Mouse (Mus musculus) liver, adult 2 months (tissue): Measurements from ENCODE around the gene Shroom3.

Source experiments
- CTCF ChIP-seq: fragments of 200-500 bp; IDR thresholded peaks from 2 replicates; pipeline ENCODE4 v1.5.1; 2011; ENCODE audit warnings: low read depth, low read length, control low read depth
- POLR2A ChIP-seq: fragments of 200-500 bp; IDR thresholded peaks from 2 replicates; pipeline ENCODE4 v1.6.1; 2011; ENCODE audit warnings: low read length, control low read depth; ENCODE audit not compliant: insufficient read depth; ENCODE audit errors: extremely low read depth

GRCm38 (mm10) chr5:92742701-92743100, 59.5 kb downstream of the Shroom3 start:
- TF ChIP-seq POLR2A, result no peak
- no peak for TF ChIP-seq CTCF
